Mouse (Mus musculus): ENCODE data around the gene Ahsg. TPM values are rescaled to one million over a fixed set of nuclear protein-coding genes. Genes with fewer than 3 reads are reported as not detected.

Ahsg gene
- polyA plus RNA-seq, 1 experiment from 2014 or later: not detected

- Histone ChIP-seq H3K4me1 (ENCODE audit: control insufficient read depth, insufficient read depth, low read length) (no peaks in the 10 kb centered on the region), H3K9me3 (ENCODE audit: control insufficient read depth, low read length) (no peaks in the 10 kb centered on the region), H3K9ac (replicated peaks; ENCODE audit: low read length) (no peak overlapping the region), H3K27ac (replicated peaks; ENCODE audit: low read depth, low read length) (no peak overlapping the region), H3K4me3 (replicated peaks; ENCODE audit: low read depth, low read length) (no peak overlapping the region), H3K36me3 (ENCODE audit: control insufficient read depth, insufficient read depth, low read length) (no peaks in the 10 kb centered on the region), H3K4me2 (ENCODE audit: low read length) (no peak overlapping the region), H3K27me3 (ENCODE audit: control insufficient read depth, insufficient read depth, low read length) (no peaks in the 10 kb centered on the region)
- ATAC-seq (ENCODE audit: low FRiP score, low TSS enrichment): no peak
- 10% methylated on average over 6 of the region's 6 CpGs for WGBS
- DNase-seq: no peak
Observed at GRCm38 (mm10) chr16:22880900-22881299, 10.2 kb upstream of the Ahsg start.

- H3K9ac ChIP-seq (replicated peaks; ENCODE audit: low read length): no peak overlapping the region
- DNase-seq (no peak), ATAC-seq (ENCODE audit: low FRiP score, low TSS enrichment) (no peak)
- no peaks in the 10 kb centered on the region for H3K9me3 ChIP-seq (ENCODE audit: control insufficient read depth, low read length)
- no peaks in the 10 kb centered on the region for H3K4me1 ChIP-seq (ENCODE audit: control insufficient read depth, insufficient read depth, low read length)
- H3K27ac ChIP-seq (replicated peaks; ENCODE audit: low read depth, low read length): no peak overlapping the region
- H3K36me3 ChIP-seq (ENCODE audit: control insufficient read depth, insufficient read depth, low read length): no peaks in the 10 kb centered on the region
- no peaks in the 10 kb centered on the region for H3K27me3 ChIP-seq (ENCODE audit: control insufficient read depth, insufficient read depth, low read length)
- H3K4me2 ChIP-seq (ENCODE audit: low read length): no peak overlapping the region
- H3K4me3 ChIP-seq (replicated peaks; ENCODE audit: low read depth, low read length): no peak overlapping the region
- WGBS: 85% methylated on average over 4 of the region's 4 CpGs
Observed at GRCm38 (mm10) chr16:22881487-22881886, 9.6 kb upstream of the Ahsg start.

- Histone ChIP-seq H3K27ac (replicated peaks; ENCODE audit: low read depth, low read length) (no peak overlapping the region), H3K27me3 (ENCODE audit: control insufficient read depth, insufficient read depth, low read length) (no peaks in the 10 kb centered on the region), H3K9me3 (ENCODE audit: control insufficient read depth, low read length) (no peaks in the 10 kb centered on the region), H3K9ac (replicated peaks; ENCODE audit: low read length) (no peak overlapping the region), H3K4me3 (replicated peaks; ENCODE audit: low read depth, low read length) (no peak overlapping the region), H3K4me1 (ENCODE audit: control insufficient read depth, insufficient read depth, low read length) (no peaks in the 10 kb centered on the region), H3K36me3 (ENCODE audit: control insufficient read depth, insufficient read depth, low read length) (no peaks in the 10 kb centered on the region), H3K4me2 (ENCODE audit: low read length) (no peak overlapping the region)
- ATAC-seq (ENCODE audit: low FRiP score, low TSS enrichment): no peak
- WGBS: 83% methylated on average over 5 of the region's 5 CpGs
- no peak for DNase-seq
Observed at GRCm38 (mm10) chr16:22883441-22883840, 7.6 kb upstream of the Ahsg start.

- Histone ChIP-seq H3K27me3 (ENCODE audit: control insufficient read depth, insufficient read depth, low read length) (no peaks in the 10 kb centered on the region), H3K9ac (replicated peaks; ENCODE audit: low read length) (no peak overlapping the region), H3K27ac (replicated peaks; ENCODE audit: low read depth, low read length) (no peak overlapping the region), H3K4me1 (ENCODE audit: control insufficient read depth, insufficient read depth, low read length) (no peaks in the 10 kb centered on the region), H3K9me3 (ENCODE audit: control insufficient read depth, low read length) (no peaks in the 10 kb centered on the region), H3K4me3 (replicated peaks; ENCODE audit: low read depth, low read length) (no peak overlapping the region), H3K36me3 (ENCODE audit: control insufficient read depth, insufficient read depth, low read length) (no peaks in the 10 kb centered on the region), H3K4me2 (ENCODE audit: low read length) (no peak overlapping the region)
- ATAC-seq (ENCODE audit: low FRiP score, low TSS enrichment) (no peak), DNase-seq (no peak)
- WGBS: 60% methylated on average over 4 of the region's 4 CpGs
Observed at GRCm38 (mm10) chr16:22885356-22885755, 5.7 kb upstream of the Ahsg start.

- Histone ChIP-seq H3K27ac (replicated peaks; ENCODE audit: low read depth, low read length) (no peak overlapping the region), H3K27me3 (ENCODE audit: control insufficient read depth, insufficient read depth, low read length) (no peaks in the 10 kb centered on the region), H3K36me3 (ENCODE audit: control insufficient read depth, insufficient read depth, low read length) (no peaks in the 10 kb centered on the region), H3K4me1 (ENCODE audit: control insufficient read depth, insufficient read depth, low read length) (no peaks in the 10 kb centered on the region), H3K9me3 (ENCODE audit: control insufficient read depth, low read length) (no peaks in the 10 kb centered on the region), H3K4me3 (replicated peaks; ENCODE audit: low read depth, low read length) (no peak overlapping the region), H3K4me2 (ENCODE audit: low read length) (no peak overlapping the region), H3K9ac (replicated peaks; ENCODE audit: low read length) (no peak overlapping the region)
- ATAC-seq (ENCODE audit: low FRiP score, low TSS enrichment) (no peak), DNase-seq (no peak)
- 89% methylated on average over 3 of the region's 3 CpGs for WGBS
Observed at GRCm38 (mm10) chr16:22886726-22887125, 4.4 kb upstream of the Ahsg start.

- Histone ChIP-seq H3K9me3 (ENCODE audit: control insufficient read depth, low read length) (no peaks in the 10 kb centered on the region), H3K4me3 (replicated peaks; ENCODE audit: low read depth, low read length) (no peak overlapping the region), H3K9ac (replicated peaks; ENCODE audit: low read length) (no peak overlapping the region), H3K4me1 (ENCODE audit: control insufficient read depth, insufficient read depth, low read length) (no peaks in the 10 kb centered on the region), H3K27me3 (ENCODE audit: control insufficient read depth, insufficient read depth, low read length) (no peaks in the 10 kb centered on the region), H3K27ac (replicated peaks; ENCODE audit: low read depth, low read length) (no peak overlapping the region), H3K36me3 (ENCODE audit: control insufficient read depth, insufficient read depth, low read length) (no peaks in the 10 kb centered on the region), H3K4me2 (ENCODE audit: low read length) (no peak overlapping the region)
- DNase-seq: no peak
- no peak for ATAC-seq (ENCODE audit: low FRiP score, low TSS enrichment)
- 41% methylated on average over 4 of the region's 4 CpGs for WGBS
Observed at GRCm38 (mm10) chr16:22888835-22889234, 2.2 kb upstream of the Ahsg start.

GRCm38 (mm10) chr16:22889716-22890115 is 1.4 kb upstream of the Ahsg start:
- DNase-seq (no peak), ATAC-seq (ENCODE audit: low FRiP score, low TSS enrichment) (no peak)
- no peak overlapping the region for H3K4me3 ChIP-seq (replicated peaks; ENCODE audit: low read depth, low read length)
- no peak overlapping the region for H3K27ac ChIP-seq (replicated peaks; ENCODE audit: low read depth, low read length)
- H3K27me3 ChIP-seq (ENCODE audit: control insufficient read depth, insufficient read depth, low read length): no peaks in the 10 kb centered on the region
- H3K4me2 ChIP-seq (ENCODE audit: low read length): no peak overlapping the region
- no peaks in the 10 kb centered on the region for H3K9me3 ChIP-seq (ENCODE audit: control insufficient read depth, low read length)
- H3K4me1 ChIP-seq (ENCODE audit: control insufficient read depth, insufficient read depth, low read length): no peaks in the 10 kb centered on the region
- 88% methylated on average over 8 of the region's 8 CpGs for WGBS
- H3K36me3 ChIP-seq (ENCODE audit: control insufficient read depth, insufficient read depth, low read length): no peaks in the 10 kb centered on the region
- H3K9ac ChIP-seq (replicated peaks; ENCODE audit: low read length): no peak overlapping the region

GRCm38 (mm10) chr16:22891733-22892154 is 667 bp downstream of the Ahsg start:
- H3K27me3 ChIP-seq (ENCODE audit: control insufficient read depth, insufficient read depth, low read length): no peaks in the 10 kb centered on the region
- no peaks in the 10 kb centered on the region for H3K9me3 ChIP-seq (ENCODE audit: control insufficient read depth, low read length)
- no peak overlapping the region for H3K4me3 ChIP-seq (replicated peaks; ENCODE audit: low read depth, low read length)
- DNase-seq: no peak
- 97% methylated on average over 8 of the region's 8 CpGs for WGBS
- ATAC-seq (ENCODE audit: low FRiP score, low TSS enrichment): no peak
- H3K9ac ChIP-seq (replicated peaks; ENCODE audit: low read length): no peak overlapping the region
- H3K4me2 ChIP-seq (ENCODE audit: low read length): no peak overlapping the region
- no peaks in the 10 kb centered on the region for H3K36me3 ChIP-seq (ENCODE audit: control insufficient read depth, insufficient read depth, low read length)
- no peaks in the 10 kb centered on the region for H3K4me1 ChIP-seq (ENCODE audit: control insufficient read depth, insufficient read depth, low read length)
- H3K27ac ChIP-seq (replicated peaks; ENCODE audit: low read depth, low read length): no peak overlapping the region

- 71% methylated on average over 8 of the region's 8 CpGs for WGBS
- no peak overlapping the region for H3K4me2 ChIP-seq (ENCODE audit: low read length)
- no peaks in the 10 kb centered on the region for H3K9me3 ChIP-seq (ENCODE audit: control insufficient read depth, low read length)
- H3K9ac ChIP-seq (replicated peaks; ENCODE audit: low read length): no peak overlapping the region
- no peak overlapping the region for H3K27ac ChIP-seq (replicated peaks; ENCODE audit: low read depth, low read length)
- no peak overlapping the region for H3K4me3 ChIP-seq (replicated peaks; ENCODE audit: low read depth, low read length)
- DNase-seq (no peak), ATAC-seq (ENCODE audit: low FRiP score, low TSS enrichment) (no peak)
- no peaks in the 10 kb centered on the region for H3K27me3 ChIP-seq (ENCODE audit: control insufficient read depth, insufficient read depth, low read length)
- no peaks in the 10 kb centered on the region for H3K4me1 ChIP-seq (ENCODE audit: control insufficient read depth, insufficient read depth, low read length)
- H3K36me3 ChIP-seq (ENCODE audit: control insufficient read depth, insufficient read depth, low read length): no peaks in the 10 kb centered on the region
Observed at GRCm38 (mm10) chr16:22894095-22894494, 3.0 kb downstream of the Ahsg start.
